Mouse (Mus musculus) monocyte, adult 2 months (primary cell): Measurements from ENCODE around the gene Sstr2.
A peak's percentile ranks its signal among the peaks of the same experiment; 100 is the strongest.

ENCODE experiments used
- DNase-seq, 2 experiments: peaks; one replicate each; pipeline ENCODE4 v3.0.0; 2022; ENCODE audit warnings: low spot score in 2 of 2, low read depth in 1 of 2

The Sstr2 gene

DNA sequence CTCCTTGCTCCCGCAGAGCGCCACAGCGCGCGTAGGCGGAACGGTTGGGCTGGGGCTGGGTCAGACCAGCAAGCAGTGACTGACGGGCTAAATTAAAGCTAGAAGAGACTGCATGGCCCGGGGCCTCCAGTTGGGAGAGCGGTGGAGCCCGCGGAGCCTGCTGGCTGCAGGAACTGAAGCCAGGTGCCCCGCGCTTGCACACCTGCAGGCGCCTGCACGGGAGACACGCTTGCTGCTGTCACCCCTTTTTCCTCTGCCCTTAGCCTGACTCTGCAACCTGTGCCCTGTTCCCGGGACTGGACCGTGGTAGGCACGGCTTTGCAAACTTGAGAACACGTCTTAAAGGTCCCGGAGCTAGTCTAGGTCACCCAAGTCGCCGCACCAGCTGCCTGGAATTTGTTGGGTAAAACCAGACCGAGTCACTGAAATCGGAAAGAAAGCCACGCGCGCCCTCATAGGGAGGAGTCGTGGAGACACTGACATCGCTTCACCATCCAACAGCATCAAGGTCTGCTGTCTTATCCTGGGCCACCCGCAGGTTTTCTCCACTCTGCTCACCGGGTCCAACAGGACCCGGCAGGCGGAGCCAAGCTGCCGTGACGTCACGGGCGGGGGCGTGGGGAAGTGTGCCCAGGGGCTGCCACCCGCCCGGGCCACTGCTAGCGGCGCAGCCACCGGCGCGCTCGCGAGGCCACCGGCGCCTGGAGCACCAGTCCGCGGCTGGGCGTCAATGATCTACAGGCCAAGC is at the start of gene Sstr2:
Gene Sstr2 (plus strand): TSS at position 671 of the 748 bp plus-strand sequence.
- DNase-seq: peak in 1 of 2 experiments; percentile 32

DNA sequence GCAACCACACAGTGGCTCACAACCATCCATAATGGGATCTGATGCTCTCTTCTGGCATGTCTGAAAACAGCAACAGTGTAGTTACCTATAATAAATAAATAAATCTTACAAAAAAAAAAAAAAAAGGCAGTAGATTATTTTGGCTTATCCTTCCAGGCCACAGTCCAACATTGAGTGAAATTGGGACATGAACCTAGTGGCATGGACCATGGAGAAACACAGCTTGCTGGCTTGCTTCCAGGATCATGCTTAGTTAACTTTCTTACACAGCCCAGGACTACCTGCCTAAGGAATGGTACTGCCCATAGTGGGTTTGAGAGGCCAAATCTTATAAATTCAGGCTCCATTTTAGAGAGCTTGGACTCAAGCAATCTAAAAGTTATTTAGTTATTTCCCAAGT is 47.5 kb upstream of the Sstr2 start:
- DNase-seq: no peak

DNA sequence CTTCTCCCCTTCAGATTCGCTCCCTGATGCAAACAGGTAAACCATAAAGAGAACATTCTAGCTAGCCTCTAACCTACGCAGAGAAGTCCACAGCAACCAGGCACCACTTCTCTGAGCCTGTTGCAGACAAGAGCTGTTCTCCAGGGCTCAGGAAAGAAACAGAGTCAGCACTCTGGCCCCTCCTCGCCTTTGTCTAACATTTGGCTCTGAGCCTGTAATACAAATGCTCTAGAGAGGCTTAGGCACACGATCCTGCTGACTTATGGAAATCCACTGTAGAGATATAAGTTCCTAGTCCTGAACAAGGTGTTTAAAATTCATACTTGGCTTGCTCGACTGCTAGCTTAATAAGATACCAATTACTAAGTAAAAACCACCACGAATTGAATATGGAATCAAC is 46.5 kb upstream of the Sstr2 start:
- DNase-seq: no peak

DNA sequence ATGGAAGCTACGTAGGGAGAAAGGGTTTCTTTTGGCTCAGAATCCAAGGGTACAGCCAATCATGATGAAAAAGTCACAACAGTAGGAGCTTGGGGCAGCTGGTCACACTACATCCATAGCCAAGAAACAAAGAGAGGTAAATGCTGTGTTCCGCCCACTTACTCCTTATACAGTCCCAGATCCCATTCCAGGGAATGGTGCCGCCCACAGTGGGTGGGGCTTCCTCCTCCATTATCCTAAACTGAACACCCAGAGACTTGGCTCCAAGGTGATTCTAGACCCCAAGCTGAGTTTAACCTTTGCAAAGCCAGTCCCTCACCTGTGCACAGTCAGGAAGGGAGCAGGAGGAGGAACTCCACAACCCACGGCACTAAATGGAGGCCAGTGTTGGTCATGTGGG is 41.9 kb upstream of the Sstr2 start:
- no peak for DNase-seq

DNA sequence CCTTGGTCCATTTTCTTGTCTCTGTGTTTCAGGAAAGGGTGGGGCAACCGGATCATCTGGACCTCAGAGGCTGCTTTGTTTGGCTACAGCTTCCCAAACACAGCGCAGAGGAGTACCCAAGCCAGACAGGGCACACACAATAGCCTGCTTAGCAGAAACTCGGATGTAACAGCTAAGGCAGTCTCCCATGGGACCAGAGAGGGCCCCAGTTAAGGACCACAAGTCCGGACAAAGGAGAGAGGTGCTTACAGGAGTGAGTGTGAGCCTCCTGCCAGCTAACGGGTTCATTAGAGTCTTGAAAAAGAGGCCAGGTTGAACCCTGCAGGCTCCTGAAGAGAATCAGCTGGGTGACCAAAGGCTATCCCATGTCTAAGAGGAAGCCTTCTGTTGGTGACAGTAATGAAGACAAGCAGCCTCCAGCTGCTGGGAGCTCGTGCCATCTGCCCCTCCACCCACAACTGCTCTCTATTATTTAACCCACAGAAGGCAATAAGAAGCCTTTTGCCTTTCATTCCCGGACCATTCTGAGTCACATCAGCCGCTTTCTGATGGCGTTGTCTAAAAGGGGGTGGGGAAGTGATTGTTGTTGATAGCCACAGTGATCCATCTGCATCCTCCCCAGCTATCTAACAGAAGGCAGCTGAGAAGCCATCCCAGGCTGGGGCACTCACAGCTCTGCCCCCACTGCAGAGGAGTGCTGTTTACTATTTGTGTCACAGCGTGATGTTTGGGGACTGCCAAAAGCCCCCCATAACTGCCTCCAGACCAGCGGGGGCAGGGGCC is 35.1 kb upstream of the Sstr2 start:
- no peak for DNase-seq

DNA sequence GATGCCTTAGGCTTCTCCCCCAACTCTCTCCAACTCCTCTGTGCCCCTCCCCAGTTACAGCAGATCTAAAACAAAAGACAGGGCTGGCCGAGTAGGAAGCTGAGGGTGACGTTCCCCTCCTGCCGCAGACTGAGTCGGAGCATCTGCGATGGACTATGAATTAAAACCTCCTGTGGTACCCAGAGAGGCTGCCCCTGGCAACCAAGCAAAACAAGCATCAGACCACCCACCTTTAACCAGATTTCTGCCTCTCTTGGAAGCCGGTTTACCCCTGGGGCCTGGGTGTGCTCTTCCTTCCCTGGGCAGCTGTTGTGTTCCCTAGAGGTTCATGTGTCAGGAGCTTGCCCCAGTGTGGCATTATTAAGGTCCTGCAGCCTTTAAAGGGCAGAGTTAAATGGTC is 32.7 kb upstream of the Sstr2 start:
- no peak for DNase-seq

DNA sequence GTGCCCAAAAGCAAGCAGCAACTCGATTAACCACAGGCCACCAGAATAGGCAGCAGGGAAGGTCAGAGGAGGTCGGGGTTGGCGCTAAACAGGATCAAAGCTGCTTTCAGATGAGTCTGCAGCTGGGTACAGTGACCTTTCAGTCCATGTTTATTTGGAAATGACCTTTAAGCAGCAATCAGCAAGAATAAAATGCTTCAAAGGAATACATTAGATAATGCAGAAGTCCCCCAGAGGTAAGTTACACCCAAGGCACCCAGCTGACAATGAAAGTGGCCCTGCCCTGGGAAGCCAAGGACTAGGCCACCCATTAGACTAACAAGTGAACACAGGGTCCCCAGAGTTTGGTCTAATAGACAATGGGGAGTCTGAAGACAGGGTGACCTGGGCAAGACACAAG is 30.2 kb upstream of the Sstr2 start:
- no peak for DNase-seq

DNA sequence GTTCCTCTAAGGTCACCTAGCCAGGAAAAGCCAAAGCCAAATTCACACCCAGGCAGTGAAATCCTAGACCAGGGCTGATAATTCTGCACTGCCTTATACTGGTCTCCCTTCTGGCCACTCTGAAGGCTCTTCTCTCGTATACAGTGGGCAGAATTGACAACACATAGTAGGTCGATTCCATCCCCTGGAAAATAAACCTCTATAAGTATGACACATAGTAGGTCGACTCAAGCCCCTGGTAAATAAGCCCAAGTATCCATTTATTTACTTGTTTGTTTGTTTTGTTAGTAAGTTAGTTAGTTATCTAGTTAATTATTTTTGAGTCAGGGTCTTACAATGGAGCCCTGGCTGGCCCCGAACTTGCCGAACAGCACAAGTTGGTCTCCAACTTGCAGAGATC is 24.0 kb upstream of the Sstr2 start:
- no peak for DNase-seq

DNA sequence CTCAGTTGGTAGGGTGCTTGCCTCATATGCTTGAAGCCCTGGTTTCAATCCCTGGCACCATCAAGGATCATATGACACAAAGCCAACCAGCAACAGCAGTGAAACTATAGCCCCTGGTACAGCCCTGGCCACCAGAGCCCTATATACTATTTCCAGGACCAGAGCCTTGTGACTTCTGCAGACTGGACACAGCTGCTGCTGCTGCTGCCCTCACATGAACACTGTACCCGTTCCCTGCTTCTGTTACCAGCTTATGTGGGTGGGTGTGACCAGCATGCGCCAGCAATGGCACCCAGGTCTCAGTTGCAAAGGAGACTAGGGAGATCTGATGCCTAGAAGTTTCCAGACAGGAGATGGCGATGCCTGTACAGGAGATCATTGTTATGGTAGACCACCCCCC is 21.5 kb upstream of the Sstr2 start:
- DNase-seq: no peak

DNA sequence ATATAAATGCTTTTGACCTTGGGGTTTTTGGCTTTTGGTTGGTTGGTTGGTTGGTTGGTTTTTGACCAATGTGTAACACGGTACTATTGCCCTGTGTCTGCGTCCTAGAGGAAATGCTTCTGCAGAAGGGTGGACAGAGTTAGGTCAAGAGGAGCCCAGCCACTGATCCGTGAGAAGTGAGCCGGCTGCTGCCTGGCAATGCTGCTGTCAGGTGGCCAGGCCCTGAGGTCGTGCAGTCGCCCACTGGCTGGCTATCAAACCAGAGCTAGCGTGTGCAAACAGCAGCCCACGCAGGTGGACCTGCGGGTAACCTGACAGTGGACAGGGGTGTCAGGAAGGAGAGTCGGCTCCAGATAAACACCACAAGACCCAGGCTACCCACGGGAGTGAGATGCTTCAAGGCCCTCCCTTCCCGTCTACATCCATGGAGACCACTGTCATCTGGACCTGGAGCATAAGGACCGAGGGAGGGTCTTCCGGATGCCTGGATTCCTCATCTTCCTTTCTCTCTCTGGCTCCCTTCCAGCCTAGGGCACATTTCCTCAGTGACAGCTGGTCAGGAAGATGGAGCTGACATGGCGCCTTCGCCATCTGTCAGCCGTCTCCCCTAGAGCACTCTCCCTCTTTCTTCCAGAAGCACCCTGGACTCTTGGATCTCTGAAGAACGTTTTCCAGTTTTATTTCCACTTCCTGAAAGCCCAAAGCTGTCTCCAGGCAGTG is 18.5 kb upstream of the Sstr2 start:
- DNase-seq: no peak

DNA sequence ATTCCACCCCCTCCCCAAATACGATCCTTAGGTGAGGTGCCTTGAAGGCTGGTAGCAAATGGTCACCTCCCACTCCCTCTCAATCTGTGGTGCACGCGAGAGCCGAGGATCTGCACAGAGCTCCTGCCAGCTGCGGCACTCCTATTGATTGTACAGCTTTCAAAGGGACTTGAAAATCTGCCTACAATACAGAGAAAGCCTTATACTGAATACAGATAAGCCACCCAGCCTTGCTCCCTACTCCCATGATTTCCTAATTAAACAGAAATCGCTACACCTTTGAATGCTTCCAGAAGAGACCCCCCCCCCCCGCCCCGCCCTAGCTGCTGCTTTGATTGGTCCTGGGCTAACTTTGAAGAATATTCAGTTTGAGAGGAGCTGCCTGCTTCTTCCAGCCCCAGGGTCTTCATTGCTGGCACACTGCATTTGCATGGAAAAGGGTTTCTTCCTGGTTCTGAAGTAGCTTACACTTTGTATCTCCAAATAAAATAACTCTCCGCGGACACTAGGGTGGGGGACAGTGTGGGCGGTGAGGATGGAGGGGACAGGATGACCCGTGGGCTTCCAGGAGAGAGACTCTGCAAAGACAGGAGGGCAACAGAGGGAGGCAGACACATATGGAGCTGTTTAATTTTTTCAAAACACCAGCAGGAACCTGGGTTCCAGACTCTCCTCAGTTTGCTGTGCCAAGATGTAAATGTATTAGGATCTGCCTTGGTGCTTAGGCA is 17.4 kb upstream of the Sstr2 start:
- DNase-seq: no peak

DNA sequence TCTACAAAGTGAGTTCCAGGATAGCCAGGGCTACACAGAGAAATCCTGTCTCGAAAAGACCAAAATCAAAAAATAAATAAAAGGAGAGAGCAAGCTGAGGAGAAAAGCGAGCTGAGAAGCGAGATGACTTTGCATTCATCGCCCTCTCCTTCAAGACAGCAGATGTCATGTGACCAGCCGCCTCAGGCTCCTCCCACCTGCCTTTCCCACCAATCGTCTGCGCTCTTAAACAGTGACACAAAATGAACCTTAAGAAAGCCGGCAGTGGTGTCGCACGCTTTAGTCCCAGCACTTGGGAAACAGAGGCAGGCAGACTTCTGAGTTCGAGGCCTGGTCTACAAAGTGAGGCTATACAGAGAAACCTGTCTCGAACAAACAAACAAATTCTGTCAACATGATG is 11.6 kb upstream of the Sstr2 start:
- no peak for DNase-seq

DNA sequence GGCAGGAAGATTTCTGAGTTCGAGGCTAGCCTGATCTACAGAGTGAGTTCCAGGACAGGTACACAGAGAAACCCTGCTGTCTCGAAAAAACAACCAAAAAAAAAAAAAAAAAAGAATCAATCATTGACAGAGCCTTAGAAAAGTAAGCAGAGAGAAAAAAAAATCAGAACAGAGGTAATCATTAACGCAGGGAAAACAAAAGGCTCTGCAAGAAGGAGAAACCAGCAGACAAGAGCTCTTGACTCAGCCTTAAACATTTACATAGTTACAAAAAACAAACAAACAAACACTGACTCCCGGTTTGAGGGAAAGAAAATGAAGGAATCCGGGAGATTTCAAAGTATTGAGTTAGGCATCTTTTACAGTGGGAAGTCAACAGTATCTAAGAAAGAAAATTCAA is 9.6 kb upstream of the Sstr2 start:
- no peak for DNase-seq

DNA sequence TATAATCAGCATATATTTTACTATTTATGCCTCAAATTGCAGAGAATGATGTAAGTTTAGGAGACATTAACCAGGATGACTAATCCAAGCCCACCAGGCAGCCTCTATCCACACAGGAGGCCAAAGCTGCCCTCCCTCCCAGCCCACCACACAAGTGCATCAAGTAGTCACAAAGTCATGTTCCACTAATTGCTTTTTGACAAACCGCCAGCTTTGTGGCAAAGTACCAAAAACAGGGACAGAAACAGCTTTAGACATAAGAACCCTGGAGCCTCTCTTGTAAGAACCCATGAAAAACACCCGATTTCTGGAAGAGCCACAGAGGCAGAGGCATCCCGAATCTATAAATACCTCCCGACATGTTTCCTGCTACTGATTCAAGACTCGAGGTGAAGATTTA is 8.9 kb upstream of the Sstr2 start:
- no peak for DNase-seq

DNA sequence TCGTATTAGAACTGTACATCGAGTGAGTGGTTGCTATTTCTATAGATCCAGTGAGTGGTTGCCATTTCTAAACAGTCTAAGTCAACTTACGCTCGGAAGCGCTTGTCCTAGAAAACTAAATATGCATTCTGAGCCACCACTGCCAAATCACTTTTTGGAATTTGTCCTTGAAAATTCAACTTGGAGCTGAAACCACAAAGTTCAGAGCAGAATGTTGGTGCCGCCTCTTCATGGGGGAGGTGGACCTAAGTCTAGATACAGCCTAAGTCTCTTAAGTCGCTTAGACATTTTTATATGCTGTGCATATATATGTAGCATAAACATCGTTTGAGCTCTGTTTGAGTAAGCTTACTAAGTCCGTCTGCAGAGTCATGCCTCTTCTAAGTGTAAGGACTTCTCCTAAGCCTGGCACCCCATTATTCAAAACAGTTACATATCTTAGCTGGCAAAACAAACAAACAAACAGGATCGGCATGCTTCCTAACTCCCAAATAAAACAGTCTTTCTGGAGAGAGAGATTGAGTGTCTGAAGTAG is 8.0 kb upstream of the Sstr2 start:
- no peak for DNase-seq

DNA sequence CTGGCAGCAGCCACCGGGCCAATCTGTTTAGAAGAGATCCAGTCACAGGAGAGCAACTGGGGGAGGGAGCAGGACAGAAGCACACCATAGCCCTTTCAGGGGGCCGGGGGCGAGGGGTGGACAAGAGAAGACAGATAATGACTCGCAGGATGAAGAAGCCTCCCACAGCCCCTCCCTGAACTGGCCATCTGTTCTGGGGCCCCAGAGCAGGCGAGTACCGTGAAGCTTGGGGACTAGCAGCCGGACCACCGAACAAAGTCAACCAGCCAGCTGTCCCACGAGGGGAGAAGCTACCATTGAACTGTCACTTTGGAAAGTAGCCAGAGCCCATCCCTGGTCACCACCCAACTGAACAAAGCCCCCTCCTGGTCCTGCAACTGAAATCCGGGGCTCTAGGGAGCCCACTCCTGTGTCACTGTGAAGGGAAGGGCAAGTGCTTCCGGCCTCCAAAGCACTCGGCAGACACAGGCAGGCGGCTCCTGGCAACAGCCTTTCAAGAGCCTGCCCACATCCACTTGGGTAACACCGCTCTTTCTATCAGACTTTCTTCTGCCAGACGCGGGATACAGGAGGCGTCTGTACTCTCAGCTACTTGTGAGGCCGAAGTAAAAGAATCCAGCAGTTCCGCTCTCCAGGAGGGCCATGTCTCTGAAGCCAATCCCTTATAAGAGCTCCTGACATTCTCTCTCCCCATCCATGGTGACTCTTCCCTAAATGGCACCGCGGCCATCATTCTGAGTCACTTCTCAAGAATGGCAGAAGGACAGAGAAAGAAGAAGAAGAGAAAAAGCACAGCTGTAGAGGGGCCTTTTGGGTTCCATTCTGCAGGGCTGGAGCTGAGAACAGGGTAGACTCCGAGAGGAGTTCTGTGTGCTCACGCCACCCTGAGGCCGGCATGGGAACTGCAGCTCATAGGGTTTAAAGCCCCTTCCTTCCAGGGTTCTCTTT is 7.2 kb upstream of the Sstr2 start:
- DNase-seq: peak in 1 of 2 experiments; percentile 12

DNA sequence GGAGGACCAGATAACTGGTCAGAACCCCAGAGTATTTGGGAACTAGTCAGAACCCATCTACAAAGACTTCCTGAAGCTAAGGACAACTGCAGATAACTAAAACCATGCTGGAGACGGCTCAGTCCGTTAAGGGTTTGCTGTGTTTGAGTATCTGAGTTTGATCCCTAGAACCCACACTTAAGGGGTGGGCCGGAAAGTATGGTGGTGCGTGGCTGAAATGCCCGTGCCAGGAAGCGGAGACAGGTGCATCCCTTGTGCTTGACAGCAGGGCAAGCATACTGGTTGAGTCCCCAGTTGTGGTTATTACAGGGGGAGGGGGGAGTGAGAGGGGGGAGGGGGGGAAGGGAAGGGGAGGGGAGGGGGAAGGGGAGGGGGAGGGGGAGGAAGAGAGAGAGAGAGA is 4.7 kb upstream of the Sstr2 start:
- DNase-seq: no peak

DNA sequence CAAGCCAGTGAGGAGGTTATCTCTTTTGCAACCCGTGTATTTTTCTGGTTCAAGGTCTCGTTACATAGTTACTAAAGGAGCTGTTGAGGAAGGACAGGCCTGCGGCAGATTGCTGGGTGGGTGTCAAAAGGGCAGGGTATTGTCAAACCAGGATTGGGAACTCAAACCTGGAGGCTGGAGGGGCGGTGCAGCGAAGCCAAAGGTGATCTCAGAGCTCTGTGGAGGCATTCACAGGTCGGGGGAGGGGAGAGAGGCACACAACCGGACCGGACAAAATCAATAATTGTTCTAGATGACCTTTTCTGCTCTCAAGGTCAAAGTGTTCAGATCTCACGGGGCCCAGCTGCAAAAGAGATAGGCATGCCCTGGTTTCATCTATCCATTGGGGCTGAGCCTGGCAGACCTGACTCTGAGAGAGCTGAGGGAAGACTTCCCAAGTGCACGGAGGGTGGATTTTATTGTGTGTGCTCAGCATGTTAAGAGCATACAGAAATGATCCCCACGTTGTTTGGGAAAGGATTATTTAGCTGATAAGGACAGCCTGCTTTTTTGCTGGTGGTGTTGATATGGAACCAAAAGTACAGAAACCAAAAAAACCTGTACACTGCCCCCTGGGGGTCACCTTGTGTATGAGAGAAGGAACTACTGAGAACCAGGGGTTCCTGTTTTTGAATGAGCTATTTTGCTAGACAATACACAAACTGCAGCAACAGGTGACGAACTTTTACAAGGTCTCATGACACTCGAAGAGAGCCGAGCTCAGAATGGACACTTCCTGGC is 1.8 kb upstream of the Sstr2 start:
- peak; percentile 42 to 65 for DNase-seq

DNA sequence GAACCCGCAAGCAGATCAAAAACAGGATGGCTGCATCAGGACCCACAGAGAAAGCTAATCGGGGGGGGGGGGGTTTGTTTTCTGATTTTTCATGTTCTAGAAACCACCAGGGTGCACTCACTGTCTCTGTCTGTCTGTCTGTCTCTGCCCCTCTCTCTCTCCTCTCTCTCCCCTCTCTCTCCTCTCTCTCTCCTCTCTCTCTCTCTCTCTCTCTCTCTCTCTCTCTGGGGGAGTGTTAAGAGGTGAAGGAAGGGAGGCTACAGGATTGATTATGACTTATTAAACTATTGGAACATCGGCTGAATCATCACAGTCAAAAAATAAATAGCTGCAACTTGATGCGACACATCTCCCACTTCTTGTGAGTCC is 855 bp upstream of the Sstr2 start:
- DNase-seq: no peak
